Mouse (Mus musculus) E14TG2a.4 (cell line): ENCODE results near the gene Schip1.

ENCODE experiments used
- H3K27me3 ChIP-seq: 2 replicates; pipeline ENCODE4 v1.6.1; 2014; ENCODE audit warnings: low read length, control low read depth; ENCODE audit not compliant: insufficient read depth
- H3K36me3 ChIP-seq: 2 replicates; pipeline ENCODE4 v1.6.1; 2014; ENCODE audit warnings: low read length, control low read depth; ENCODE audit not compliant: insufficient read depth
- H3K4me1 ChIP-seq: replicated peaks from 2 replicates; pipeline ENCODE4 v1.6.1; 2014; ENCODE audit warnings: low read depth, low read length, control low read depth
- H3K4me3 ChIP-seq: replicated peaks from 2 replicates; pipeline ENCODE4 v1.5.1; 2014; ENCODE audit warnings: mild to moderate bottlenecking, low read length
- H3K9me3 ChIP-seq: 2 replicates; pipeline ENCODE4 v1.6.1; 2014; ENCODE audit warnings: low read length, control low read depth
- CTCF ChIP-seq: conservative IDR thresholded peaks from 2 replicates; pipeline ENCODE4 v1.5.1; 2014; ENCODE audit warnings: low read length
- NANOG ChIP-seq: IDR thresholded peaks from 2 replicates; pipeline ENCODE4 v1.6.1; 2014; ENCODE audit warnings: borderline replicate concordance, low read length, mixed read lengths
- POU5F1 ChIP-seq: IDR thresholded peaks from 2 replicates; pipeline ENCODE4 v1.6.1; 2014; ENCODE audit warnings: low read length, borderline replicate concordance

The Schip1 gene

DNA sequence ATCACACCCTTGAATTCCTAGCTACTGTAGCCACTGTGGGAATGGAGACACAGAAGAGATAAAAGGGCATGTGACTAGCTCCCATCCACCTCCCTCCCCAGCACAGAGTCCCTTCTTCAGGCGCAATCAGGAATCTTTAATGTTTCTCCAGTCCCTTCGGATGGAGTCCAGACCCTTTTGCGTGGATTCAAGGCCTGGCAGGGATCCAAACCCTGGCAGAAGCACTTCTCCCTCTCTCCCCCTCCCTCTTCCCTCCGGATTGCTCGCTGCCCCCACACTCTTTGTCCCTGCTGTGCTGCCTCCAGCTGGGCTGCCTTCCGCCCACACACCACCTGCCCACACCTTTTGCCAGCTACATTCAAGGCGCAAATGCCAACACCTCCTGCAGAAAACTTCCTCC, 511.8 kb downstream of the Schip1 start:
- Histone ChIP-seq H3K36me3 (peaks cover 41% of the 10 kb centered on the region), H3K27me3 (no peaks in the 10 kb centered on the region), H3K4me3 (peak overlapping the region; percentile 84), H3K9me3 (no peaks in the 10 kb centered on the region), H3K4me1 (peaks cover 92% of the 10 kb centered on the region)
- TF ChIP-seq CTCF (no peak), POU5F1 (no peak), NANOG (no peak)

DNA sequence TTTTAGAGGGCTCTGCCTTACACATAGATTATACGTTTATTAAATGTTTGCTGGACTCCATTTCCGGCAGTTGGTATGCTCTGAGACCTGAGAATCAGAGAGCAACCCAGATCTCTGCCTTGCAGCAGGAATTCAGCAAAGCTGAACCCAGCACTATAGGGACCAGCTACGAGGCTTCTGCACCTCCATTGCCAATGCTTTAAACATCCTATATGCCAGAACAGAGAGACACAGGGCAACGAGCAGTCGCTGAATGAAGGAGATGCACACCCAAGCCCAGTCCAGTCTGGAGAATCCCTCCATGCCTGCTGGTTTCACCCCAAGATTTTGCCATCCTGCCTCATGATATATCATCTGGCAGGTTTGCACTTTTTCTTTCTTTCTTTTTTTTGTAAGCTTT, 512.3 kb downstream of the Schip1 start:
- Histone ChIP-seq H3K4me1 (peaks cover 93% of the 10 kb centered on the region), H3K36me3 (peaks cover 41% of the 10 kb centered on the region), H3K9me3 (no peaks in the 10 kb centered on the region), H3K4me3 (peak overlapping the region; percentile 84), H3K27me3 (no peaks in the 10 kb centered on the region)
- TF ChIP-seq NANOG (no peak), CTCF (no peak), POU5F1 (no peak)

DNA sequence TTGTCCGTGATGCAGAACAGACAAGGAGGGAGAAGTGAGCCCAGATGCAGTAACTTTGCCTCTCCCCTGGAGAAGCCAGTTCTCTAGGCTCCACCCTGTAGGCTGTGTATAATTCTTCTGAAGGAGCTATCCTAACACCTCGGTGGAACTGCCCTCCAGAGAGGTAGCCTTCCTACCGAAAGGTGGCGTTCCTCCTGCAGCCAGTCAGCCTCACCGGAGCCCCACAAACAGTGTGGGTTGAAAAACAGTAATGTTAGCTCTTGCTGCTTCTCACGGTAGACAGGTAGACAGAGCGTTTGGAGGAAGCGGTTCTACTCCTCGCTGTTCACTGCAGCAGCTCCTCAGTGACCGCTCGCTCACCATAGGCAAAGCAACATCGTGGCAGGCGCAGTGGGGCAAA, 517.0 kb downstream of the Schip1 start:
- peak overlapping the region; percentile 64 for H3K4me3 ChIP-seq
- no peaks in the 10 kb centered on the region for H3K27me3 ChIP-seq
- TF ChIP-seq CTCF = peak; percentile 32
- TF ChIP-seq NANOG = no peak
- peaks cover 94% of the 10 kb centered on the region for H3K4me1 ChIP-seq
- H3K9me3 ChIP-seq = no peaks in the 10 kb centered on the region
- peaks cover 31% of the 10 kb centered on the region for H3K36me3 ChIP-seq

DNA sequence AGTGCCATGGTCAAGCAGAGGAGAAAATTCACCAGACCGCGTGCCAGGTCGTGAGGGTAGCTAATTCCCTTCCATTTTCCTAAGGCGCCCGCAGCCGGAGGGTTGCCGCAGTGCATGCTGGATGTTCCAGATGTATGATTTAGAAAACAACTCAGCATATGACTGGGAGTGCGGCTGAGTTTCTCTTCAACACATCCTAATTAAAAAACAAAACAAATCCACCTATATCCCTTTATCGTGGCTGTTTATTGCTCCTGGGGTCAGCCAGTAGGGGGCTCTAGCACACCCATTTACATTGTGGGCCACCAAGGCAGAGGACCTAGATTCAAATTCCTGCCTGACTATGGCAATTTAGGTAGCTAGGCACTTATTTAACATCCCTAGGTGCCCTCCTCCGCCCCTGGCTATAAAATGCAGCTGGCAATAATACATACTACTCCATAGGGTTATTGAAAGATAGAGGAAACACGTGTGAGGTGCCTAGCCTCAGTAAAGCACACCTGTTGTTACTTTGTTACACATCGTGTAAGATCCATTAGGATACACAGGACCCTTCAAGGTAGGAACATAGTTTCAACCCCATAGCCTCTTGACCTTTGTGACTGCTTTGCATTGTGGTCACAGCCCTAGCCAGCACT, 517.6 kb downstream of the Schip1 start:
- H3K27me3 ChIP-seq = no peaks in the 10 kb centered on the region
- H3K4me3 ChIP-seq = peak overlapping the region; percentile 64
- peaks cover 26% of the 10 kb centered on the region for H3K36me3 ChIP-seq
- H3K9me3 ChIP-seq = no peaks in the 10 kb centered on the region
- TF ChIP-seq CTCF (peak; percentile 76), POU5F1 (no peak), NANOG (no peak)
- peaks cover 92% of the 10 kb centered on the region for H3K4me1 ChIP-seq

GRCm38 (mm10) chr3:68583031-68583693, 518.6 kb downstream of the Schip1 start:
- no peak for TF ChIP-seq CTCF
- Histone ChIP-seq H3K27me3 (no peaks in the 10 kb centered on the region), H3K4me1 (peaks cover 94% of the 10 kb centered on the region), H3K36me3 (peaks cover 29% of the 10 kb centered on the region), H3K4me3 (peak overlapping the region; percentile 64), H3K9me3 (no peaks in the 10 kb centered on the region)

DNA sequence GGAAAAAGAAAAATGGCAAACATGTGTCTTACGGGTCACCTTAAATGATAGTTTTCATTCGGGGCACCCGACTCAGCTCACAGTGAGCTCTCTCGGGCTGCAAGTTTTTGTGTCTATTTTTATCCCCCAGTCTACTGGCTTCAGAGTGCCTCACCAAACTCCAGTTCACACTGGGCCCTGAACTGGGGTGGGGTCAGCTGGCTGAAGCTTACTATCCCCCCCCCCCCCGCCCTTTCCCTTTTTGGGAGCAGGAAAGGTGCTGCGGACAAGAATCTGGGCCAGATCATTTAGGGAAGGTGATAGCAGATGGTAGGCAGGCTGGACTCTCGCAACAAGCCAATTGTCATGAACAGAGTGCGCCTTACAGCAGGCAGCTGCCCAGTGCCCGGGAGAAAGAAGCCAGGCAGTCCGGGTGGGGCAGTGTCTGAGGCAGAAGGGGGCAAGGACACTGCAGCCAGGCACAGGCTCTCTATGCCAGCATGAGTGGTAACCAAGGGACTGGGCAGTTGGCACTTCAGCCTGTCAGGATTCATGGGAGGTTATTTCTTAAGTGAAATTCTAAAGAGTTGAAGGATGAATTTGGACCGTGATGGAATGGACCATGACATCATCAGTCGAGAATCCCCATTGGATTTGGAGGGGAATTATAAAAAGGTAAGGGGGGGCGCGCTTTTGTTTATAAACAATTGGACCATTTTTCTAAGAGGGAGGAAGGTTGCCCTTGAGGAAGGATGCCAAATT, 519.3 kb downstream of the Schip1 start:
- no peaks in the 10 kb centered on the region for H3K9me3 ChIP-seq
- TF ChIP-seq CTCF (no peak), NANOG (no peak), POU5F1 (no peak)
- H3K4me1 ChIP-seq = peaks cover 90% of the 10 kb centered on the region
- H3K4me3 ChIP-seq = peak overlapping the region; percentile 64
- H3K36me3 ChIP-seq = peaks cover 32% of the 10 kb centered on the region
- no peaks in the 10 kb centered on the region for H3K27me3 ChIP-seq

DNA sequence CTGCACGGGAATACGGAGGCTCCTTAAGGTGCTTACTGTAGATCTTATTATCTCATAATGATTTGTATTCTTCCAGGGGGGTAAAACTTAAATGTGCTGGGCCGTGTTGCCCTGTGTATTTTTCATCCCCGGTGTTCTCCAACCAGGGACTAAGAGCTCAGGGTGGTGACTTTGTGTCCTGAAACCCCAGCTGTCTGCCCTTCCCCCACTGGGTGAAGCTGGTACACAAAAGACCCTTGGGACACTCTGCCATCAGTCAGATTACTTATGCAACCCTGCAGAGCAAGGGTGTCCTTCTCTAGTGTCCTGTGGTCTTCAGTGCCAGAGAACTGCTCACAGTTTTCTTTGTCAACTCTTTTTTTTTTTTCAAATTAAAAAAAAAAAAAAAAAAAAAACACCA, 520.6 kb downstream of the Schip1 start:
- H3K9me3 ChIP-seq = no peaks in the 10 kb centered on the region
- H3K4me1 ChIP-seq = peaks cover 87% of the 10 kb centered on the region
- no peak overlapping the region for H3K4me3 ChIP-seq
- peaks cover 32% of the 10 kb centered on the region for H3K36me3 ChIP-seq
- TF ChIP-seq CTCF = no peak
- TF ChIP-seq POU5F1 = no peak
- TF ChIP-seq NANOG = no peak
- no peaks in the 10 kb centered on the region for H3K27me3 ChIP-seq

DNA sequence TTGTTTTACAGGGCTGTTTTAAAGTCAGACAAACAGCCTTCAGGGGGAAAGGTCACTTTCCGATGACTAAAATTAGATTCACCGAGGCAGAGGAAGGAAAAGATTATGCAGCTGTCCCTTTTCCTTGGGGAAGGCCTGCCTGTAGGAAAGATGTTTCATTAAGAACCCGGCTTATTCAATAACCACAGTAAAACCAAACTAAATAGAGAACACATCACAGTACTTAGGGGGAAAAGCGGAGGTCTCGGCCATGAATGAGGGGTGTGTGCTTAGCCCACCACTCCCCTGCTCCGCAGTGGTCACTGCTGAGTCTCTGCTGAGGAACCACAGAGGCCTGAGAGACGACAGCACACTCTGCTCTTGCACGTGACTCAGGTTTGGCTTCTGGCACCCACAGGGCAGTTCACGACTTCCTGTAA, 522.1 kb downstream of the Schip1 start:
- Histone ChIP-seq H3K9me3 (no peaks in the 10 kb centered on the region), H3K36me3 (peaks cover 43% of the 10 kb centered on the region), H3K4me1 (peaks cover 79% of the 10 kb centered on the region), H3K27me3 (no peaks in the 10 kb centered on the region), H3K4me3 (no peak overlapping the region)
- TF ChIP-seq NANOG (no peak), CTCF (no peak), POU5F1 (no peak)
